Mouse (Mus musculus) hindbrain, embryonic 14.5 days (tissue): Measurements from ENCODE around the gene Lacc1. TPM values are rescaled to one million over a fixed set of nuclear protein-coding genes. Genes with fewer than 3 reads are reported as not detected.
A peak's percentile ranks its signal among the peaks of the same experiment; 100 is the strongest.
"Not testable (repeated sequence)": the region's sequence is repeated elsewhere in the genome, so short reads cannot be mapped to it uniquely, and the experiment has no call there.

Experiments used
- ATAC-seq: fragments of 200-750 bp; cut with Nextera tagmentation; 2 replicates; pipeline ENCODE4 v1.8.0; 2017; ENCODE audit warnings: moderate number of reproducible peaks, mild to moderate bottlenecking, moderate TSS enrichment, moderate library complexity; ENCODE audit not compliant: low FRiP score
- DNase-seq: peaks from one replicate; pipeline ENCODE4 v3.0.0-alpha.2; 2015; ENCODE audit warnings: low spot score
- H3K27ac ChIP-seq: fragments of 300-500 bp; sonication (generic); 2 replicates; pipeline ENCODE4 v1.5.1; 2014; ENCODE audit warnings: mild to moderate bottlenecking, moderate library complexity
- H3K27me3 ChIP-seq: fragments of 300-500 bp; sonication (generic); 2 replicates; pipeline ENCODE4 v1.6.1; 2014; ENCODE audit warnings: mild to moderate bottlenecking, low read length, mixed read lengths; ENCODE audit not compliant: control insufficient read depth, insufficient read depth
- H3K36me3 ChIP-seq: fragments of 300-500 bp; sonication (generic); replicated peaks from 2 replicates; pipeline ENCODE4 v1.6.1; 2014; ENCODE audit not compliant: control insufficient read depth, insufficient read depth
- H3K4me1 ChIP-seq: fragments of 300-500 bp; sonication (generic); replicated peaks from 2 replicates; pipeline ENCODE4 v1.6.1; 2014; ENCODE audit warnings: antibody characterized with exemption, low read length, mixed read lengths; ENCODE audit not compliant: control insufficient read depth, insufficient read depth
- H3K4me2 ChIP-seq: fragments of 300-500 bp; sonication (generic); replicated peaks from 2 replicates; pipeline ENCODE4 v1.6.1; 2014; ENCODE audit warnings: mild to moderate bottlenecking, moderate library complexity
- H3K4me3 ChIP-seq: fragments of 300-500 bp; sonication (generic); replicated peaks from 2 replicates; pipeline ENCODE4 v1.5.1; 2014; ENCODE audit warnings: mild to moderate bottlenecking, low read length
- H3K9ac ChIP-seq: fragments of 300-500 bp; sonication (generic); 2 replicates; pipeline ENCODE4 v1.6.1; 2014
- H3K9me3 ChIP-seq: fragments of 300-500 bp; sonication (generic); 2 replicates; pipeline ENCODE4 v1.6.1; 2016; ENCODE audit warnings: low read length; ENCODE audit not compliant: control insufficient read depth
- WGBS: fragments of 180-500 bp; shearing (Covaris S2); extraction: QIAGEN DNeasy Blood & Tissue Kit; methylation state at CpG from one replicate; pipeline ENCODE4 v1.1.7; 2014; 5-methylcytosine and 5-hydroxymethylcytosine counted together
- polyA plus RNA-seq: library from polyadenylated mRNA; unstranded; fragments of >200 nt; fragmentation: Nextera tagmentation; extraction: Ambion mirVana; gene quantifications from 2 replicates; pipeline ENCODE4 v1.2.1, GENCODE M21; 2014

Gene Lacc1
- polyA plus RNA-seq, 1 experiment from 2014 or later = 3.1 TPM

DNA sequence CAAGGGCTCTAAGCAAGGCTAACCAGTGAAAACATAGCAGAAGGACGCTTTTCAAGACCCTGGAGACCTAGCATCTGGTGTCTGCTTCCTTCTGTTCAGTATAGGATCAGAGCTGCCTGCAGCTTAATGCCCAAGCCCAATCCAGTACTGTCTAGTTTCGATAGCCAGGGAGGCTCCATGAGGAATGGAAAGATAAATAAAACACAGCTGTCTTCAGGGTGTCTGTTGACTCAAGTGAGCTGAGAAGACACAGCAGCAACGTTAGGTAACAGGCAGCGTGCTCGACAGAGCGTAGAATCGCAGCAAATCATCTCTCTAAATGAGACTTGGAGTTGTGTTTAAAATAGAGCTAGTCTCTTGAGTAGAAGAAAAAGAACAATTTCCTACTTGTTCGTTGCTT is 32.0 kb downstream of the Lacc1 start:
- ATAC-seq = no peak
- H3K27me3 ChIP-seq = no peaks in the 10 kb centered on the region
- 67% methylated on average over 8 of the region's 8 CpGs for WGBS
- H3K9me3 ChIP-seq = no peaks in the 10 kb centered on the region
- no peak overlapping the region for H3K27ac ChIP-seq
- no peak overlapping the region for H3K9ac ChIP-seq
- 0 out of 2 replicates have a peak, but pooled peaks cover 6% of the 10 kb centered on the region for H3K4me1 ChIP-seq
- no peaks in the 10 kb centered on the region for H3K36me3 ChIP-seq
- DNase-seq = no peak
- H3K4me3 ChIP-seq = no peak overlapping the region
- no peak overlapping the region for H3K4me2 ChIP-seq

DNA sequence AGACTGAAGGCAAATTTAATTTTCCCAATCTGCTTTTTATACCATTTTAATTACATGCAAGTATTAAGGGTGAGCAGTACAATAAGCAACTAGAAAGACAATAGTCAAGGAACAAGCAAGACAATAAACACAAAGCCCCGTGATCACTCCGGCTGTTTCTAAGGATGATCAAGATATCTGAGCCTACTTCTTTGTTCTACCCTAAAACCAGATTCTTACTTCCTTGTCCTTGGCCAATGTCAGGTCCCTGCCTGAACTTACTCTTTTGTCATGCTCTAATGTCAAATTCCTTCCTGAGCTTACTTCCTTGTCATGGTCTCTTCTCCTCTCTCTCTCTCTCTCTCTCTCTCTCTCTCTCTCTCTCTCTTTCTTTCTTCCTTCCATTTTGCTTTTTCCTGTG is 46.4 kb downstream of the Lacc1 start:
- not testable (repeated sequence) for H3K27me3 ChIP-seq, H3K4me3 ChIP-seq, H3K9me3 ChIP-seq, DNase-seq, H3K27ac ChIP-seq, H3K36me3 ChIP-seq, H3K9ac ChIP-seq, ATAC-seq, H3K4me1 ChIP-seq, H3K4me2 ChIP-seq
- WGBS = 81% methylated on average over 2 of the region's 2 CpGs

DNA sequence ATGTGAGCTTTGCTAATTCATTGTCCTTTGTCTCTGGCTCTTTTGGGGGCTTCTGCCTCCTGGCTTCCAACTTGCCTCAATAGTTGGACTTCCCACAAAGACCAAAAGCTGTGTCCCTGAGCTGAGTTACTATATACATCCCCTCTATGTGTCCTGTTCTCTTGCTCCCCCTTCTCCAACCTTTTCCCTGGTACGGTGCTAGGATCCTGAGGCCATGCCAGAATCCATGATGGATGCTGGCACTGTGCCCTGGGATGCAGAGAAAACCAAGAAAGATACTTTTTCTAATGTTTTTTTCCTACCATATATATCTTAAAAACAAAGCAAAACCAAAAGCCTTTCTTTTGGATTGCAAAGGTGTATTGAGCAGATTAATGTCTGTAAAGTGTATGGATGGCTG is 54.9 kb downstream of the Lacc1 start:
- H3K9me3 ChIP-seq = no peaks in the 10 kb centered on the region
- H3K4me2 ChIP-seq = no peak overlapping the region
- WGBS = 15% methylated on average over 1 of the region's 1 CpGs
- H3K4me3 ChIP-seq = no peak overlapping the region
- peaks cover 5% of the 10 kb centered on the region; the same call in 1 of the 2 replicates for H3K4me1 ChIP-seq
- DNase-seq (peak; percentile 44), ATAC-seq (no peak)
- H3K27me3 ChIP-seq = no peaks in the 10 kb centered on the region
- H3K27ac ChIP-seq = peak overlapping the region; percentile 27; the same call in 1 of the 2 replicates
- no peak overlapping the region for H3K9ac ChIP-seq
- no peaks in the 10 kb centered on the region for H3K36me3 ChIP-seq

DNA sequence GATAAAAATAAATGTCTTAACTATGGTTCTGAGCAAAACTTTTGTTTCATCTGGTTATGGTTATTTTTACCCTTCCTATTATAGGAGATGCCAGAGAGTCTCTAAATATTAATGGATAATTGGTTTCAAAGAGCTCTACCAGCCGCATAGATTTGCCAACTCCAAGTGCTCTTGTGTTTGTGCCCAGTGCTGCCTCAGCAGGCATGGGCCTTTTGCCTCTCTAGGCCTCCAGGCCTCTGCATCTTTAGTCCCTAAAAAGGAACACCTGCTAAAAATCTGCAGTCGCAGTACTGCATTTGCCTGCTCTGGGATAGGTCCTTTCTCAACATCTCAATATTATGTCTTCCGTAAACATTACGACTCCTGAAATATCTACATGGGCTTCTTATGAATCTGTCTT is 55.5 kb downstream of the Lacc1 start:
- no peak overlapping the region for H3K27ac ChIP-seq
- no peak for DNase-seq
- H3K4me1 ChIP-seq = peaks cover 5% of the 10 kb centered on the region; the same call in 1 of the 2 replicates
- no peak for ATAC-seq
- H3K4me2 ChIP-seq = no peak overlapping the region
- no peak overlapping the region for H3K4me3 ChIP-seq
- H3K27me3 ChIP-seq = no peaks in the 10 kb centered on the region
- no peak overlapping the region for H3K9ac ChIP-seq
- no peaks in the 10 kb centered on the region for H3K36me3 ChIP-seq
- H3K9me3 ChIP-seq = no peaks in the 10 kb centered on the region
- 96% methylated on average over 4 of the region's 4 CpGs for WGBS

DNA sequence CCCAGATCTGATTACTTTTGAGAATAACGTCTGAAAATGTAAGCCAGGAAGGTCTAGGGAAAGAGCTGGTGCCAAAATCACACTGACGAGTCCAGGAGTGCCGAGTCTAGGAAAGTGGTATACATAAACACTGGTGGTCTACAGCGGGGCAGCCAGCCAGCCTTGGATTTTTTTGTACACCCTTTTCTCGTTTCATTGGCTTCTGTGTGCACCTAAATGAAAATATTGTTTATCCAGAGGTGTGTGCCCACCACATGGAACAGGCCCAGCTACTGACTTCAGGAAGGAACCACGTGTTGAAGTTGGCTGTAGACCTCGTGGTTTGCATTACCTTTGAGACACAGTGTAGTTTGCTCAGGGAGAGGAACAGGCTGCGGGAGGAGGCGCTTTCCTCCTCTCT is 57.1 kb downstream of the Lacc1 start:
- Histone ChIP-seq H3K4me1 (peaks cover 5% of the 10 kb centered on the region; the same call in 1 of the 2 replicates), H3K9ac (no peak overlapping the region), H3K4me2 (no peak overlapping the region), H3K27ac (no peak overlapping the region), H3K4me3 (no peak overlapping the region), H3K9me3 (no peaks in the 10 kb centered on the region), H3K36me3 (no peaks in the 10 kb centered on the region), H3K27me3 (no peaks in the 10 kb centered on the region)
- no peak for DNase-seq
- ATAC-seq = no peak
- 78% methylated on average over 9 of the region's 9 CpGs for WGBS

Other genes starting within 250 kb of the Lacc1 start
- 0.72 and 0.86 TPM in 2 replicates for gene Ccdc122, start 132 bp downstream of the Lacc1 start, polyA plus RNA-seq
- 30.2 TPM in 2 replicates for gene Enox1, start 119.9 kb upstream of the Lacc1 start, polyA plus RNA-seq